8 mouse cellular contexts compared by ENCODE assay signal in genomic region chr15:6625607-6626033, GRCm38 (mm10).
DNase-seq lines count a peak whose midpoint lies in the region; ATAC-seq lines count a peak whose summit lies in the region.

No protein-coding gene starts in this region.

- 2% methylated on average over 6 of the region's 6 CpGs for WGBS in embryonic facial prominence, embryonic 13.5 days
- under 1% methylated on average over 6 of the region's 6 CpGs for WGBS in liver, embryonic 15.5 days (ENCODE audit: insufficient replicate concordance)
- WGBS in neural tube, embryonic 14.5 days, result 4% methylated on average over 6 of the region's 6 CpGs

- H3K4me3 ChIP-seq in embryonic facial prominence, embryonic 13.5 days, result peak overlapping the region; percentile 14
- H3K4me3 ChIP-seq in liver, embryonic 15.5 days (replicated peaks), result no peak overlapping the region
- H3K4me3 ChIP-seq in neural tube, embryonic 14.5 days (ENCODE audit: low read depth, low read length), result no peak overlapping the region; the same call in 1 of the 2 replicates

- peak overlapping the region; percentile 59 for H3K4me2 ChIP-seq in embryonic facial prominence, embryonic 13.5 days
- H3K4me2 ChIP-seq in liver, embryonic 15.5 days, result peak overlapping the region; percentile 42
- H3K4me2 ChIP-seq in neural tube, embryonic 14.5 days (ENCODE audit: low read depth, low read length), result peak overlapping the region; percentile 52; the same call in 1 of the 2 replicates

- DNase-seq in CD4-positive, CD25-positive, alpha-beta regulatory T cell, adult 2 months (ENCODE audit: low read depth, low spot score), result peak; percentile 82
- DNase-seq in adrenal gland, adult 2 months, result peak; percentile 54
- peak; percentile 54 to 69 for DNase-seq in heart, postnatal 10 days
- DNase-seq in kidney, postnatal 4 days, result peak; percentile 59 to 66

- H3K27ac ChIP-seq in embryonic facial prominence, embryonic 13.5 days, result no peak overlapping the region
- H3K27ac ChIP-seq in liver, embryonic 15.5 days (replicated peaks), result no peak overlapping the region
- no peak overlapping the region for H3K27ac ChIP-seq in neural tube, embryonic 14.5 days (ENCODE audit: low read depth, low read length)

- H3K27me3 ChIP-seq in embryonic facial prominence, embryonic 13.5 days, result no peaks in the 10 kb centered on the region
- H3K27me3 ChIP-seq in liver, embryonic 15.5 days, result no peaks in the 10 kb centered on the region
- H3K27me3 ChIP-seq in neural tube, embryonic 14.5 days (ENCODE audit: control insufficient read depth, insufficient read depth, low read length), result no peaks in the 10 kb centered on the region

- 0 out of 2 replicates have a peak, but pooled peaks have one; percentile 49 for ATAC-seq in embryonic facial prominence, embryonic 13.5 days (ENCODE audit: insufficient number of reproducible peaks, insufficient read depth, low FRiP score, low TSS enrichment, low read depth)
- no peak for ATAC-seq in liver, embryonic 15.5 days (ENCODE audit: insufficient read depth)
- ATAC-seq in neural tube, embryonic 14.5 days (ENCODE audit: low read depth), result peak; percentile 60; the same call in 1 of the 2 replicates
- ATAC-seq in erythroid progenitor cell, adult 5-6 weeks (replicated peaks; ENCODE audit: low FRiP score, poor library complexity, severe bottlenecking), result no peak

- no peaks in the 10 kb centered on the region for H3K36me3 ChIP-seq in embryonic facial prominence, embryonic 13.5 days
- H3K36me3 ChIP-seq in liver, embryonic 15.5 days (replicated peaks), result no peaks in the 10 kb centered on the region
- no peaks in the 10 kb centered on the region for H3K36me3 ChIP-seq in neural tube, embryonic 14.5 days (ENCODE audit: control insufficient read depth, insufficient read depth, low read length)

- H3K4me1 ChIP-seq in embryonic facial prominence, embryonic 13.5 days, result peaks cover 14% of the 10 kb centered on the region
- peaks cover 43% of the 10 kb centered on the region for H3K4me1 ChIP-seq in liver, embryonic 15.5 days (replicated peaks)
- peaks cover 7% of the 10 kb centered on the region; the same call in 1 of the 2 replicates for H3K4me1 ChIP-seq in neural tube, embryonic 14.5 days (ENCODE audit: control insufficient read depth, insufficient read depth, low read length)

- no peak overlapping the region for H3K9ac ChIP-seq in embryonic facial prominence, embryonic 13.5 days
- H3K9ac ChIP-seq in liver, embryonic 15.5 days, result no peak overlapping the region
- H3K9ac ChIP-seq in neural tube, embryonic 14.5 days (replicated peaks; ENCODE audit: low read depth, low read length), result no peak overlapping the region

- H3K9me3 ChIP-seq in embryonic facial prominence, embryonic 13.5 days, result no peaks in the 10 kb centered on the region
- H3K9me3 ChIP-seq in liver, embryonic 15.5 days (replicated peaks), result no peaks in the 10 kb centered on the region
- no peaks in the 10 kb centered on the region for H3K9me3 ChIP-seq in neural tube, embryonic 14.5 days (ENCODE audit: control insufficient read depth, low read length)

- intact Hi-C loops in heart, postnatal 10 days (cut with DNase I), result loop anchor here (5.0 to 10.0 kb wide), 4 partner anchors 82 to 388 kb away; partner anchors contain the start of gene Rictor

Comparison
In these comparisons a context has a peak if more than half of its experiments do, and no peak if none do; other contexts are left out.
1. ATAC-seq: peak in embryonic facial prominence, embryonic 13.5 days (single experiment) and neural tube, embryonic 14.5 days (single experiment); none in liver, embryonic 15.5 days (single experiment) and erythroid progenitor cell, adult 5-6 weeks (single experiment).
2. Peak in every context shown above with its lines, with median percentiles within 50 percentile points of each other: DNase-seq and H3K4me2 ChIP-seq.